Mouse (Mus musculus) liver, embryonic 14.5 days (tissue): ENCODE measurements around the gene Mfsd2b.

Experiments
- CTCF ChIP-seq: IDR thresholded peaks from 2 replicates; pipeline ENCODE4 v1.5.1; 2016; ENCODE audit warnings: antibody characterized with exemption, low read depth, control low read depth
- EP300 ChIP-seq: IDR thresholded peaks from 2 replicates; pipeline ENCODE4 v1.6.1; 2016; ENCODE audit warnings: antibody characterized with exemption, low read depth

- TF ChIP-seq EP300 (no peak), CTCF (no peak)
These were observed 37.2 kb downstream of the Mfsd2b start for GRCm38 (mm10) chr12:4836959-4837358.
